Mouse (Mus musculus): ENCODE data around the gene Npw. TPM values are rescaled to one million over a fixed set of nuclear protein-coding genes. Genes with fewer than 3 reads are reported as not detected.
A peak's percentile ranks its signal among the peaks of the same experiment; 100 is the strongest.

Npw gene
- polyA plus RNA-seq, 1 experiment from 2014 or later: 0.47 TPM

DNA sequence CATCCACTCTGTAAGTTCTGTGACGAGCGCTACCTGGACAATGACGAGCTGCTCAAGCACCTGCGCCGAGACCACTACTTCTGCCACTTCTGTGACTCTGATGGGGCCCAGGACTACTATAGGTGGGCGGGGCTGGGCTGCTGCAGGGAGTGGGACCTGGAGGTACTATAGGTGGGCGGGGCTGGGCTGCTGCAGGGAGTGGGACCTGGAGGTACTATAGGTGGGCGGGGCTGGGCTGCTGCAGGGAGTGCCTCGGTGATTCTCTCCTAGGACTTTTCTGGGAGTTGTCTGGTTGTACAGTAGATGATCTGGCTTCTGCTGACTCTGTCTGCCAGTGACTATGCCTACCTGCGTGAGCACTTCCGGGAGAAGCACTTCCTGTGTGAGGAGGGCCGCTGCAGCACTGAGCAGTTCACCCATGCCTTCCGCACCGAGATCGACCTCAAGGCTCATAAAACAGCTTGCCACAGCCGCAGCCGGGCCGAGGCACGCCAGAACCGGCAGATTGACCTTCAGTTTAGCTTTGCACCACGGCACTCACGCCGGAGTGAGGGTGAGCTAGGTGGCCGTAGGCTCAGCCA, 19.3 kb upstream of the Npw start:
- peak; percentile 41; the same call in 1 of the 2 replicates for ATAC-seq (replicated peaks; ENCODE audit: low FRiP score)
- Histone ChIP-seq H3K4me1 (replicated peaks; ENCODE audit: control insufficient read depth, insufficient read depth, low read length) (peaks cover 17% of the 10 kb centered on the region), H3K9ac (ENCODE audit: low read depth, low read length) (no peak overlapping the region), H3K9me3 (ENCODE audit: control insufficient read depth, low read length) (no peaks in the 10 kb centered on the region), H3K4me3 (ENCODE audit: low read depth, low read length) (no peak overlapping the region), H3K27me3 (replicated peaks; ENCODE audit: control insufficient read depth, insufficient read depth, low read length) (no peaks in the 10 kb centered on the region), H3K4me2 (no peak overlapping the region), H3K36me3 (ENCODE audit: control insufficient read depth, insufficient read depth, low read length) (peaks cover 47% of the 10 kb centered on the region), H3K27ac (ENCODE audit: low read depth, low read length) (no peak overlapping the region)
- 88% methylated on average over 24 of the region's 24 CpGs for WGBS
- no peak for DNase-seq (ENCODE audit: low spot score)

DNA sequence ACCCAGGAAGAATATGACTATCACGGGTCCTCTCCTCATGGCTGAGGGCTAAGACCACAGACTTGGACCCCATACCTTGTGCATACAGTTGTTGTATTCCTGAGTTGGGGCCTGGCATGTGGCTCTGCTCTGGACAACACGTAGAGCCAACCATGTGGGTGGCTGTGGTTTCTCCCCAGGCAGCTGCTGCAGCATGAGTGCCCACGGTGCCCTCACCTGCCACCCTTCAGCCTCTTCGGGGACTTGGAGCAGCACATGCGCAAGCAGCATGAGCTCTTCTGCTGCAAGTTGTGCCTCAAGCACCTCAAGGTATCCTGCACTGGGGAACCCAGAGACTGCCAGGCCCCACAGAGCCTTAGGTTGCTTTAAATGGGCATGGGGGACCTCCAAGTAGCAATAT, 18.6 kb upstream of the Npw start:
- no peak overlapping the region for H3K27ac ChIP-seq (ENCODE audit: low read depth, low read length)
- no peak for ATAC-seq (replicated peaks; ENCODE audit: low FRiP score)
- H3K9ac ChIP-seq (ENCODE audit: low read depth, low read length): no peak overlapping the region
- no peaks in the 10 kb centered on the region for H3K9me3 ChIP-seq (ENCODE audit: control insufficient read depth, low read length)
- WGBS: 97% methylated on average over 5 of the region's 5 CpGs
- no peak overlapping the region for H3K4me3 ChIP-seq (ENCODE audit: low read depth, low read length)
- no peaks in the 10 kb centered on the region for H3K27me3 ChIP-seq (replicated peaks; ENCODE audit: control insufficient read depth, insufficient read depth, low read length)
- peaks cover 24% of the 10 kb centered on the region for H3K4me1 ChIP-seq (replicated peaks; ENCODE audit: control insufficient read depth, insufficient read depth, low read length)
- H3K4me2 ChIP-seq: no peak overlapping the region
- H3K36me3 ChIP-seq (ENCODE audit: control insufficient read depth, insufficient read depth, low read length): peaks cover 45% of the 10 kb centered on the region
- no peak for DNase-seq (ENCODE audit: low spot score)

GRCm38 (mm10) chr17:24676187-24676586, 17.9 kb upstream of the Npw start:
- H3K27me3 ChIP-seq (replicated peaks; ENCODE audit: control insufficient read depth, insufficient read depth, low read length): no peaks in the 10 kb centered on the region
- no peak overlapping the region for H3K4me3 ChIP-seq (ENCODE audit: low read depth, low read length)
- H3K9me3 ChIP-seq (ENCODE audit: control insufficient read depth, low read length): no peaks in the 10 kb centered on the region
- WGBS: 75% methylated on average over 2 of the region's 2 CpGs
- DNase-seq (ENCODE audit: low spot score): no peak
- H3K27ac ChIP-seq (ENCODE audit: low read depth, low read length): no peak overlapping the region
- no peak overlapping the region for H3K4me2 ChIP-seq
- peaks cover 31% of the 10 kb centered on the region for H3K4me1 ChIP-seq (replicated peaks; ENCODE audit: control insufficient read depth, insufficient read depth, low read length)
- ATAC-seq (replicated peaks; ENCODE audit: low FRiP score): peak; percentile 27; the same call in 1 of the 2 replicates
- no peak overlapping the region for H3K9ac ChIP-seq (ENCODE audit: low read depth, low read length)
- peaks cover 40% of the 10 kb centered on the region for H3K36me3 ChIP-seq (ENCODE audit: control insufficient read depth, insufficient read depth, low read length)

- no peaks in the 10 kb centered on the region for H3K9me3 ChIP-seq (ENCODE audit: control insufficient read depth, low read length)
- DNase-seq (ENCODE audit: low spot score) (no peak), ATAC-seq (replicated peaks; ENCODE audit: low FRiP score) (no peak)
- H3K36me3 ChIP-seq (ENCODE audit: control insufficient read depth, insufficient read depth, low read length): peaks cover 23% of the 10 kb centered on the region
- H3K27me3 ChIP-seq (replicated peaks; ENCODE audit: control insufficient read depth, insufficient read depth, low read length): no peaks in the 10 kb centered on the region
- H3K4me3 ChIP-seq (ENCODE audit: low read depth, low read length): no peak overlapping the region
- H3K27ac ChIP-seq (ENCODE audit: low read depth, low read length): no peak overlapping the region
- H3K4me1 ChIP-seq (replicated peaks; ENCODE audit: control insufficient read depth, insufficient read depth, low read length): peaks cover 40% of the 10 kb centered on the region
- H3K9ac ChIP-seq (ENCODE audit: low read depth, low read length): peak overlapping the region; percentile 31; the same call in 1 of the 2 replicates
- H3K4me2 ChIP-seq: no peak overlapping the region
- 69% methylated on average over 7 of the region's 7 CpGs for WGBS
Observed at GRCm38 (mm10) chr17:24674277-24674676, 16.0 kb upstream of the Npw start.

GRCm38 (mm10) chr17:24672141-24672540, 13.9 kb upstream of the Npw start:
- H3K27ac ChIP-seq (ENCODE audit: low read depth, low read length): peak overlapping the region; percentile 16; the same call in 1 of the 2 replicates
- ATAC-seq (replicated peaks; ENCODE audit: low FRiP score) (no peak), DNase-seq (ENCODE audit: low spot score) (no peak)
- no peak overlapping the region for H3K9ac ChIP-seq (ENCODE audit: low read depth, low read length)
- H3K4me1 ChIP-seq (replicated peaks; ENCODE audit: control insufficient read depth, insufficient read depth, low read length): peaks cover 43% of the 10 kb centered on the region
- 17% methylated on average over 5 of the region's 5 CpGs for WGBS
- no peaks in the 10 kb centered on the region for H3K27me3 ChIP-seq (replicated peaks; ENCODE audit: control insufficient read depth, insufficient read depth, low read length)
- peaks cover 4% of the 10 kb centered on the region; the same call in 1 of the 2 replicates for H3K36me3 ChIP-seq (ENCODE audit: control insufficient read depth, insufficient read depth, low read length)
- no peaks in the 10 kb centered on the region for H3K9me3 ChIP-seq (ENCODE audit: control insufficient read depth, low read length)
- H3K4me3 ChIP-seq (ENCODE audit: low read depth, low read length): peak overlapping the region; percentile 18; the same call in 1 of the 2 replicates
- H3K4me2 ChIP-seq: peak overlapping the region; percentile 90

DNA sequence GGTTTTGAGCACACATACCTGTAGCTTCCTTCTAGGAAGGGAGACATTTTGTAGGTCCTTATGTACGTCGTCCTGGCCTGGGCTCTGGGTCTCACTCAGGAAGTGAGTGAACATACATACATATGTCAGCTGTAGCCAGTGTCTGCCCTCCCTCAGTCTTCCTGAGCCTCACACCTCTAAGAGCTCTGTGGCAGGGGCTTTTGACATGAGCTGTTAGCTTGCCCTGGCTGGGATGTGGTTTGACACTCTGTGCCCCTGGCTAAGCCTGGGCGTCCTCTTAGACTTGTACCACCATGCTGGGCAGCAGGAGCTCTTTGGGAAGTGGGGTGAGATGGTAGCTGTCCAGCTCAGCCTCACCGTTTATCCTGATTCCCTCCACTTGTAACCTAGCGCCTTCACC, 13.1 kb upstream of the Npw start:
- Histone ChIP-seq H3K27ac (ENCODE audit: low read depth, low read length) (no peak overlapping the region; the same call in 1 of the 2 replicates), H3K9ac (ENCODE audit: low read depth, low read length) (peak overlapping the region; percentile 98)
- WGBS: 64% methylated on average over 5 of the region's 5 CpGs

DNA sequence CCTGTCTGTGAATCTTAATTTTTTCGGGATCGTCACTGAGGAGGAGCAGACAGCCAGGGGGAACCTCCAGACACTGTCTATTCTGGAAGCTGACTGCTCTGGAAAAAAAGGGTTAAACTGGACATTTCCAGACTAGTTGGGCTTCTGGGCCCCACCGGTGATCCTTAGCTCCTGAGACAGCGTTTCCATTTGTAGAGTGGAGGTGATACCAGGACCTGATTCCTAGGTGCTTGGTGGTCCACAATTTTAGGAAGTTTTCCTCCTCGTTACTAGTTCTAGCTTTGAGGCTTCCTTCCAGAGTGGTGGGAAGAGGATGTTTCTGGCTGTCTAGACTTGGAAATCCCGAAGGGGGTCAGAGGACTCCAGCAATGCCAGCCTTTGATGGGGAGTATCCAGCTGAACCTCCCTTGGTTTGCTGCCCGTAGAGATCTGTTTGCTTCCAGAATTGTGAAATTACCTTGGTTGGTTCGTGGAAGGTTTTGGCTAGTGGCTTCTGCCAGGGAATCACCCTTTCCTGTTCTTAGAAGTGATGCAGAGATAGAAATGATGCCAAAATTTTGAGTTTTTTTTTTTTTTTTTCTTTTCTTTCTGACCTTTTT, 12.1 kb upstream of the Npw start:
- H3K27ac ChIP-seq (ENCODE audit: low read depth, low read length): peak overlapping the region; percentile 82
- peak overlapping the region; percentile 90 for H3K4me2 ChIP-seq
- WGBS: 6% methylated on average over 8 of the region's 8 CpGs
- H3K36me3 ChIP-seq (ENCODE audit: control insufficient read depth, insufficient read depth, low read length): no peaks in the 10 kb centered on the region
- DNase-seq (ENCODE audit: low spot score) (no peak), ATAC-seq (replicated peaks; ENCODE audit: low FRiP score) (no peak)
- peaks cover 38% of the 10 kb centered on the region for H3K4me1 ChIP-seq (replicated peaks; ENCODE audit: control insufficient read depth, insufficient read depth, low read length)
- H3K9ac ChIP-seq (ENCODE audit: low read depth, low read length): peak overlapping the region; percentile 98
- H3K9me3 ChIP-seq (ENCODE audit: control insufficient read depth, low read length): no peaks in the 10 kb centered on the region
- peak overlapping the region; percentile 99 for H3K4me3 ChIP-seq (ENCODE audit: low read depth, low read length)
- no peaks in the 10 kb centered on the region for H3K27me3 ChIP-seq (replicated peaks; ENCODE audit: control insufficient read depth, insufficient read depth, low read length)

More for the DNA sequence above, 13.1 kb upstream of the Npw start:
- Histone ChIP-seq H3K4me2 (peak overlapping the region; percentile 90), H3K4me3 (ENCODE audit: low read depth, low read length) (peak overlapping the region; percentile 99), H3K36me3 (ENCODE audit: control insufficient read depth, insufficient read depth, low read length) (no peaks in the 10 kb centered on the region), H3K9me3 (ENCODE audit: control insufficient read depth, low read length) (no peaks in the 10 kb centered on the region), H3K4me1 (replicated peaks; ENCODE audit: control insufficient read depth, insufficient read depth, low read length) (peaks cover 41% of the 10 kb centered on the region), H3K27me3 (replicated peaks; ENCODE audit: control insufficient read depth, insufficient read depth, low read length) (no peaks in the 10 kb centered on the region)
- DNase-seq (ENCODE audit: low spot score): no peak
- ATAC-seq (replicated peaks; ENCODE audit: low FRiP score): no peak

- ATAC-seq (replicated peaks; ENCODE audit: low FRiP score) (peak; percentile 99), DNase-seq (ENCODE audit: low spot score) (peak; percentile 92)
- Histone ChIP-seq H3K4me1 (replicated peaks; ENCODE audit: control insufficient read depth, insufficient read depth, low read length) (peaks cover 38% of the 10 kb centered on the region), H3K36me3 (ENCODE audit: control insufficient read depth, insufficient read depth, low read length) (no peaks in the 10 kb centered on the region), H3K9ac (ENCODE audit: low read depth, low read length) (peak within 1 kb of the TSS; percentile 98), H3K4me2 (peak within 1 kb of the TSS; percentile 90), H3K27me3 (replicated peaks; ENCODE audit: control insufficient read depth, insufficient read depth, low read length) (no peaks in the 10 kb centered on the region), H3K27ac (ENCODE audit: low read depth, low read length) (peak within 1 kb of the TSS; percentile 82), H3K9me3 (ENCODE audit: control insufficient read depth, low read length) (no peaks in the 10 kb centered on the region), H3K4me3 (ENCODE audit: low read depth, low read length) (peak within 1 kb of the TSS; percentile 99)
- WGBS: under 1% methylated on average over 73 of the region's 80 CpGs
Observed at GRCm38 (mm10) chr17:24669545-24670245, 11.4 kb upstream of the Npw start, which contains the start of gene Zfp598. TSS of gene Zfp598 (plus strand) at chr17:24669687.

Data from liver, embryonic 11.5 days (tissue).